Mouse (Mus musculus): ENCODE measurements at regions not wholly inside any gene's neighbourhood (a gene's known extent, or its start where the extent isn't known, plus 50 kb on each side); places are given as distances from the start of the nearest gene placed in this dataset.
A peak's percentile ranks its signal among the peaks of the same experiment; 100 is the strongest.

- peak; percentile 81 to 85 for DNase-seq (ENCODE audit: low spot score in 2 of 2)
These were observed 64.0 kb downstream of the Rps24 start for GRCm38 (mm10) chr14:24550763-24551471.

GRCm38 (mm10) chr14:24551472-24551783 is 64.5 kb downstream of the Rps24 start:
- DNase-seq (ENCODE audit: low spot score in 2 of 2), result no peak

GRCm38 (mm10) chr14:24564801-24565624 is 78.1 kb downstream of the Rps24 start:
- no peak for DNase-seq (ENCODE audit: low spot score in 2 of 2)

GRCm38 (mm10) chr14:24565718-24566322 is 78.9 kb downstream of the Rps24 start:
- peak in 1 of 2 experiments; percentile 26 for DNase-seq (ENCODE audit: low spot score in 2 of 2)

- DNase-seq (ENCODE audit: low spot score in 2 of 2), result no peak
These were observed 88.2 kb downstream of the Rps24 start for GRCm38 (mm10) chr14:24575111-24575510.

GRCm38 (mm10) chr14:24578535-24579111 is 91.7 kb downstream of the Rps24 start:
- peak; percentile 95 to 97 for DNase-seq (ENCODE audit: low spot score in 2 of 2)

GRCm38 (mm10) chr14:24579153-24579795 is 92.3 kb downstream of the Rps24 start:
- DNase-seq (ENCODE audit: low spot score in 2 of 2), result peak; percentile 36 to 42

GRCm38 (mm10) chr14:24586133-24586908 is 99.4 kb downstream of the Rps24 start:
- no peak for DNase-seq (ENCODE audit: low spot score in 2 of 2)

GRCm38 (mm10) chr14:24586982-24587672 is 100.2 kb downstream of the Rps24 start:
- peak; percentile 36 to 55 for DNase-seq (ENCODE audit: low spot score in 2 of 2)

GRCm38 (mm10) chr14:24588041-24588440 is 101.1 kb downstream of the Rps24 start:
- no peak for DNase-seq (ENCODE audit: low spot score in 2 of 2)

GRCm38 (mm10) chr14:24606444-24607173 is 119.7 kb downstream of the Rps24 start:
- DNase-seq (ENCODE audit: low spot score in 2 of 2), result no peak

GRCm38 (mm10) chr14:24608356-24608755 is 121.4 kb downstream of the Rps24 start:
- DNase-seq (ENCODE audit: low spot score in 2 of 2), result no peak

GRCm38 (mm10) chr14:24612254-24612995 is 125.5 kb downstream of the Rps24 start:
- no peak for DNase-seq (ENCODE audit: low spot score in 2 of 2)

GRCm38 (mm10) chr14:24615776-24616175 is 128.9 kb downstream of the Rps24 start:
- peak; percentile 39 to 63 for DNase-seq (ENCODE audit: low spot score in 2 of 2)

GRCm38 (mm10) chr14:24616306-24617125 is 129.6 kb downstream of the Rps24 start:
- peak; percentile 42 to 58 for DNase-seq (ENCODE audit: low spot score in 2 of 2)

- DNase-seq (ENCODE audit: low spot score in 2 of 2), result no peak
These were observed 130.1 kb downstream of the Rps24 start for GRCm38 (mm10) chr14:24617126-24617375.

- DNase-seq (ENCODE audit: low spot score in 2 of 2), result peak; percentile 77 to 84
These were observed 130.5 kb downstream of the Rps24 start for GRCm38 (mm10) chr14:24617393-24617861.
